Mouse (Mus musculus) heart, adult 9 months (tissue): Measurements from ENCODE around the gene Adk.
"Not testable (repeated sequence)": the region's sequence is repeated elsewhere in the genome, so short reads cannot be mapped to it uniquely, and the experiment has no call there.

Experiments used
- DNase-seq, 2 experiments: peaks; one replicate each; pipeline ENCODE4 v3.0.0; 2022; ENCODE audit warnings: low spot score in 2 of 2

Gene Adk

GRCm38 (mm10) chr14:21065490-21066162 lies 13.3 kb downstream of the Adk start:
- DNase-seq = no peak

DNA sequence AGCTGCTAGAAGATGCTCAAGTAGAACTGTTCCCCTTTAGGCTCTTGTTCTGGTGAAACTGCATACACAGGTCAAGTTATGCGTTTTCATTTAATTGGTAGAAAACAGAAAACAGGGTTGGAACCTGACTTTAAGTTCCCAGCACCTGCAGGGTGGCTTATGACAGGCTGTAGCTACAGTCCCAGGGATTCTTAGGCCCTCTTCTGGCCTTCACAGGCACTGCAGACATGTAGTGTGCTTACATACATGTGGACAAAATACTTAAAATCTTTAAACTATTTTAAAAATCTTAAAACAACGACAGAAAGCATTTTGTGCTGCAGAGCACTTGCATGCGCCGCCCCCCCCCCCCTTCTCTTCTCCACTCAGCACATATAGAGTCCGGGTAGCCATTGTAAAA lies 17.2 kb downstream of the Adk start:
- no peak for DNase-seq

DNA sequence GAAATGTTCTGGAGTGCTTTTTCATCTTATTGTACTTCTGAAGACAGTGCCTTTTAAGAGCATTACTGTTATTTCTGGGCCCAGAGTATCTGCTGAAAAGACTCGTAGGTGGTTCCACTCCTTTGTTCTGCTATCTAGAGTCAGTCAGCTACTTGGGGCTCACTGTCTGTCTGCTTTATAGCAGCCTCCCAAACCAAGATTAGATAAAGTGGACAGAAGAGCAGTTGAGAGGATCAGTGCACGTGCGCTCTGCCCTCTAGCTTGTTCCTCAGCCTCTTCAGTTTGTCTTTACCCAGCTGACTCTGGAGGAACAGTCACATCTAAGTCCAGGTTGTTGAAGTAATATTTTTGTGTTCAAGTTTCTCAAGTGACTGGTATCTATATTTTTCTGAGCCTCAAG lies 21.6 kb downstream of the Adk start:
- DNase-seq = no peak

DNA sequence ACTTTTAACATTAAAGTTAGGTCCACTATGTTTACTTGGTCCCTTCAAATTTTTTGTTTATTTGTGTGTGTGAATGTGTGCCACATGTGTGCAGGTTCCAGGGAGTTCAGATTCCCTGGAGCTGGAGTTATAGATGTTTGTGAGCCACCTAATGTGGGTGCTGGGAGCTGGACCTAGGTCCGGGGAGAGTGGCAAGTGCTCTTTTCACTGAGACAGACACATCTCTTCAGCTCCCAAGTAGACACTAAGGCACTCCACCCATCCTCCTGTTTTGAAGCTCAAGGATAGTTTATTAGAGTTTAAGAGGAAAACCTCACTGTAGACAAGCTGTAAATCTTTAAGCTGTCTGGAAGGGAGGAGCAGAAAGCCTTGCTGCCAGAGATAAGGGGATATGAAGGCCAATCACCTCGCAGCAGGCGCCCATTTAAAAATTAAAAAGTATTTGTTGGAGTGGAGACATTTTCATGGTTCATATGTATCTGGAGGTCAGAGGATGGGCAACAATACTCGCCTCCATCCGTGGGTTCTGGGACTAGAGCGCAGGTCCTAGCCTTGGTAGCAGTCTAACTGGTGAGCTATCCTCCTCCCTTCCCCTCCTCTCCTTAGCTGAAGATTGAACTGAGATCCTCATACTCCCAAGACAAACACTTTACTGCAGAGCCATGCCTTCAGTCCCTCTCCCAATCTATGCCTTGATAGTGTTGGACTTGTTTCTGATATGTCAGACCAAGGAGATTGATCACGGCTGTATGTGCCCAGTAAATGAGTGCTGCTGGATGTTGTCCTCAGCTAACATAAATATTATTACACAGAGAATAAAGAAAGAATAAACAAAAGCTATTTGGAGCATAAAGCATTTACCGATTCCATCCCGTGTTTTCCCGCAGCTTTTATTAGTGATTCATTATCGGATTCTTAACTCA lies 22.3 kb downstream of the Adk start:
- no peak for DNase-seq

GRCm38 (mm10) chr14:21075751-21076500 lies 23.6 kb downstream of the Adk start:
- peak; percentile 91 to 92 for DNase-seq

DNA sequence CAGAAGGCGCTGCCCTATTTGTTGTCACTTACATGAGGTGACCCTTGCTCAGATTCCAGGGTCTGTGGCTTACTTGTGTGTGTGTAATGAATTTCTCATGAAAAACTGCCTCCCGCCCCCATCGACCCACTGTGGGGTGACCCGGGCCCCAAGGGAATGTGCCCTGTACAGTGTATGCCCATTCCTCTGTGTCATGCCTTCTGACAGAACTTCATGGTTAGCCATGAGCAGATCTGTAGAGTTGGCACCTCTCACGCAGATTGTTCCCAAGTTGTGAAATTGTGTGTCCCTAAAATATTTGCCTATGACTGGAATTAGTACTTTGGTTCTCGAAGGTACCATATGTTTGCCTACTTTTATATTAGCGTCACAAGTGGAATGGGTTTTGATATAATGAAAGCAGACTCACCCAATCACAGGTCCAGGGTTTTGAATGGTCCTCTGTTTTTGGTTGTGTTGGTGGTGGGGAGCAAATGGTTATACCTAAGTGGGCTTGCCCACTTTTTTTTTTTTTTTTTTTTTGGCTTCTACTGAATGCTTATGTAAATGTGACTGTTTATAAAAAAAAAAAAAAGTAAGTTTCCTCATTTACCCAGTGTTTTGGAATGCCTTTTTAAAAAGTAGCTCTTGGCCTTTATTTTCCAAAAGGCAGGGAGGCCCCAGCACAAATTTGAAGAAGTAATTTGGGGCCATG lies 24.3 kb downstream of the Adk start:
- peak in 1 of 2 experiments; percentile 24 for DNase-seq

GRCm38 (mm10) chr14:21077939-21078338 lies 25.6 kb downstream of the Adk start:
- DNase-seq = no peak

GRCm38 (mm10) chr14:21078511-21078910 lies 26.1 kb downstream of the Adk start:
- no peak for DNase-seq

GRCm38 (mm10) chr14:21082823-21083222 lies 30.4 kb downstream of the Adk start:
- DNase-seq = no peak

DNA sequence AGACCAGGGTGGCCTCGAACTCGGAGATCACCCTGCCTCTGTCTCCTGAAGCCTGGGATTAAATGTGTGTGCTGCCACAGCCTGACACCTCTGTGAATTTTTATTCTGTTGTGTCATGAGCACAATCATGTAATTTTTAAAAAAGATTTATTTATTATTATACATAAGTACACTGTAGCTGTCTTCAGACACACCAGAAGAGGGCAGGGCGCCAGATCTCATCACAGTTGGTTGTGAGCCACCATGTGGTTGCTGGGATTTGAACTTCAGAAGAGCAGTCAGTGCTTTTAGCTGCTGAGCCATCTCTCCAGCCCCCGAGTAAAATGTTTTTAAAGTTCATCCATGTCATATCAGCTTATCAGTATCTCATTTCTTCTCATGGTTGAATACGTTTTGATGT lies 33.3 kb downstream of the Adk start:
- no peak for DNase-seq

- DNase-seq = no peak
These were observed 33.7 kb downstream of the Adk start for GRCm38 (mm10) chr14:21086106-21086505.

- DNase-seq = no peak
These were observed 34.5 kb downstream of the Adk start for GRCm38 (mm10) chr14:21086827-21087351.

DNA sequence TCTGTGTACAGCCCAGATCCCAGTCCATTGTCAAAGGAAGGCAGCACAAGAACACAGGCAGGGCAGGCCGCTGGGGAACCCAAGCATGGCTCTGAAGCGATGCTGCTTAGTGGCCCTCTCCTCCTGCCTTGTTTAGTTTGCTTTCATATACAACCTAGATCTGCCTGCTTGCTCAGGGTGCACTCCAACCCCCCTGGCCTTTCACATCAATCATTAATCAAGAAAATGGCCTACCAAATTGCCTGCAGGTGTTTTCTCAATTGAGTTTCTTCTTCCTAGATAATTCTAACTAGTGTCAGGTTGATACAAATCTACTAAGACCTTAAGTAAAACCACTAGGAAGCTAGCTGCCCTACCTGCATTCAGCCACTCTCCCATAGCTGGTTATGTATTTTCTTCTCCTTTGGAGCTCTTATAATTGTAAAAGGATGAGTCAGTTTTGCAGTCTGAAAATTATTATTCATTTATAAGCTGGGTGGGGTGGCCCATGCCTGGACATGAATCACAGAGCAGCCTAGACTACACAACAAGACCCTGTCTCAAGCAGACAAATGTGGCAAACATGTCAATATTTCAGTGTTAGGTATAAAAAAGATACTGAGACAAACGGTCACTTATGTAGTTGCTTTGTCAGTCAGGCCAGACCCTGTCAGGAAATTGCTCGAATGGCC lies 35.2 kb downstream of the Adk start:
- DNase-seq = no peak

DNA sequence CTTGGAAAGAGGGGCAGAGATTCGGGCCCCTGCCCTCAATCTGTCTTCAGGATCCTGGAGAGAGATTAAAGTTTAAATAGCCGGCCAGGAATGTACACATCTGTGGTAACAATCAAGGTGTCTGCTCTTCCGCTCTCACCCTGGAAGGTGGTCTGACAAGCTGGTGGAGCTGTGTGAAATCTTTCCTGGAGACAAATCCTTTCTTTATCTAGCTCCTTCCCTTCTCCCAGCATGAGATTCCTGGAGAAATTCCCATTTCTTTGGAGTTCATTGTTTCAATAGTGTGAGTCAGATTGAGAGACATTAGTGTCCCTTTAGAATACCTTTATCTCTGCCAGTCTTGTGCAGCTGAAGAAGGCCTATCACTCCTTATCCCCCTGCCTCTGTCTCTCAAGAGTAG lies 36.4 kb downstream of the Adk start:
- DNase-seq = no peak

DNA sequence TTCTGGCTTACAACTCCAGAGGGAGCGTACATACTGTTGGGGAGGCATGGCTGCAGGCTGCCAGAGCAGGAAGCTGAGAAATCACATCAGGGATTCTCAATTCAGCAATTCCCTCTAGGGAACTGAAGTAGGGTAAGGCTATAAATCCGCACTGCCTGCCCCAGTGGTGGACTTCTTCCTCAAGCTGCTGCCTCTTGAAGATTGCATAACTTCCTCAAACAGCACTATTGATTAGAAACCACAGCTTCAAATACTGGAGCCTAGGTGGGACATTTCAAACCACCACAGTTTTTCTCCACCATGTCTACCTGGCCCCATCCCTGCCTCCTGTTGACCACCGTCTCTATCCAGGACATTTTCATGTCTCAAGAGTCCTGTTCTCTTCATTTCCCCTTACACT lies 38.0 kb downstream of the Adk start:
- no peak for DNase-seq

GRCm38 (mm10) chr14:21090930-21091486 lies 38.6 kb downstream of the Adk start:
- no peak for DNase-seq

DNA sequence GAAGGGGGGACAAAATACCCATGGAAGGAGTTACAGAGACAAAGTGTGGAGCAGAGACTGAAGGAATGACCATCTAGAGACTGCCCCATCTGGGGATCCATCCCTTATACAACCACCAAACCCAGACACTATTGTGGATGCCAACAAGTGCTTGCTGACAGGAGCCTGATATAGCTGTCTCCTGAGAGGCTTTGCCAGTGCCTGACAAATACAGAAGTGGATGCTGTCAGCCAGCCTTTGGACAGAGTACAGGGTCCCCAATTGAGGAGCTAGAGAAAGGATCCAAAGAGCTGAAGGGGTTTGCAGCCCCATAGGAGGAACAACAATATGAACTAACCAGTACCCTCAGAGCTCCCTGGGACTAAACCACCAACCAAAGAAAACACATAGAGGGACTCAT lies 41.8 kb downstream of the Adk start:
- DNase-seq = not testable (repeated sequence)

DNA sequence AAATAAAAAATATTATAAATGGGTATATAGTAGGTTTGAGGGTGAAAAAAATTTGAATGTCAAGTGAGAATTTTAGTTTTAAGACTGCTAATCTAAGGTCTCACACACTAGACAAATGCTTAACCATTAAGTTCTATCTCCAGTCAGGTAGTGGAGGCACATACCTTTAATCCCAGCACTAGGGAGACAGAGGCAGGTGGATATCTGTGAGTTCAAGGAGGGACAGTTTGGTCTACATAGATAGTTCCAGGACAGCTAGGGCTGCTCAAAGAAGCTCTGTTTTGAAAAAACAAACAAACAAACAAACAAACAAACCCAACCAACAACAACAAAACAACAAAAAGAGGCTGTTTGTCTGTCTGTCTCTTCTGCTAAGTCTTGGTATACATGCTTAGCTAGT lies 43.9 kb downstream of the Adk start:
- no peak for DNase-seq

DNA sequence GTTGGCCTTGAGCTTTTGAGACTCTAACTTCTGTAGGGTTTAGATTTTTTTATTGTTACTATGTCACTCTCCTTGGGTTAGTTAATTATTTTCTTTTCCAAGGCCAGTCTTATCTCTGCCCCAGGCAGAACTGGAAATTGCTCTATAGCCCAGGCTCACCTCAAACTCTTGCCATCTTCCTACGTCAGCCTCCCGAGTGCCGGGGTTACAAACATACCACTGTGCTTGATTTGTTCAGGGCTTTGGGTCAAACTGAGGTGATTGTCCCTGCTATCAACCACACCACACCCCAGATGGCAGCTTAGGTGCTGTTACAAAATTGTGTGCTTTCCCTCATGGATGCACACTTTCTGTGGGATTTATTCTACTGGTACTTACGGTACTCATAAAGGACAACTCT lies 44.3 kb downstream of the Adk start:
- no peak for DNase-seq

DNA sequence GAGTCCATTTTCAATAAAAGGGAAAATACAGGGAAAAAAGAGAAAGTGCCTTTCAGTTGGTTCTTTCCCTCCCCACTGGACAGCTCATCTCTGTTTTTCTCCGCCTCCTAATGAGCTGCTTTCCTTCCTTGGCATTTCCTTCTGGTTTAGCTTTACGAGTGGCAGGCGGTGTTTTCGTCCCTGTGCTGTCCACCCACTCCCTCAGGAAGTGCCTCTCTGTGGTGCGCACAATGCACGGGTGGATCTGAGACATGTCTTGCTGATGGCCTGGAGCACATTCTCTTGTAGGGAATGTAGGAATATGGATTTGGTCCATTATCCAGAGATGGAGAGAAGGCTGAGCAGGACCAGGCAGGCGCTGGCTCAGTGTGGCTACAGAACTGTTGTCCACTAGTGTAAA lies 47.0 kb downstream of the Adk start:
- no peak for DNase-seq

DNA sequence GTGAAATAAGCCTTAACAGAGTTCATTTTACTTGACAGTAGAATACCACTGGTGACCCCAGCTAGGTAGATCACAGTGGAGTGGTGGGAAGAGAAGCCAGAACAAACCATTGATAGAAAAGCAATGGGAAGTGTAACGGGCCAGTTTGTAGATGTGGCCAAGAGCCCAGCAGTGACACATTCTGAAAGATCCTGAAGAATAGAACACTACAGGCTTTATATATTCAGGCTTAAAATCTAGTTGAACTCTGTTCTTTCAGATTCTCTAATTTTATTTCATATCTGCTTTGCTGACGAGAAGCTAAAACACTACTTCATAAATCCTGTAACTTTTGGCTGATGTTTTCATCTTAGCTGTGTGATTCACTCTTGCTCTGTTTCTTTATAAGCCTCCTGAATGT lies 48.5 kb downstream of the Adk start:
- no peak for DNase-seq
